Mouse (Mus musculus) heart, postnatal 0 days (tissue): ENCODE data around the gene Edem2.

ENCODE experiments used
- CTCF ChIP-seq: IDR thresholded peaks from 2 replicates; pipeline ENCODE4 v1.5.1; 2016; ENCODE audit warnings: antibody characterized with exemption, control low read depth, low read depth
- EP300 ChIP-seq: IDR thresholded peaks from 2 replicates; pipeline ENCODE4 v1.6.1; 2016; ENCODE audit warnings: antibody characterized with exemption, low read depth

DNA sequence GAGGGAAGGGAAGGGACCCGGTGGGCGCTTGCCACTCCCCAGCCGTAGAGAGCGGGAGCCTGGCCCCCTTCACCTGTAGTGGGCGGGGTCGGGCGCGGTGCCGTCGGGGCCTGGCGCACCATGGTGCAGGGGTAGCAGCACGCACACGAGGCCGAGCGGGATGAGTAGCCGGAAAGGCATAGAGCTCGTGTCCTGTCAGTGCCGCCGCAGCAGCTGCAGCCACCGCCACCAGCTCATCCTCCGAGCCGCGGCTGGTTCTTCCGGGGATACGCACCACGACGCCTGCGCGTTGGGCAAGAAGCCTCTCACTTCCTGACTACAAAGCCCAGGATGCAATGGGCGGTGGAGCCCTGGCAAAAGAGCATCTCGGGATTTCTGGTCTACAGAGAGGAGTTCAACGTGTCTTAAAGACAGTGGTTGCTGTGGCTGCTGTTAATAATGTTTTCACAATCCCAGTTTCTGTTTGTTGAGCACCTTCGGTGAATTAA lies at the start of gene Edem2:
- TF ChIP-seq CTCF (no peak), EP300 (no peak)
